Mouse (Mus musculus): ENCODE measurements around the gene Alkbh3.

DNA sequence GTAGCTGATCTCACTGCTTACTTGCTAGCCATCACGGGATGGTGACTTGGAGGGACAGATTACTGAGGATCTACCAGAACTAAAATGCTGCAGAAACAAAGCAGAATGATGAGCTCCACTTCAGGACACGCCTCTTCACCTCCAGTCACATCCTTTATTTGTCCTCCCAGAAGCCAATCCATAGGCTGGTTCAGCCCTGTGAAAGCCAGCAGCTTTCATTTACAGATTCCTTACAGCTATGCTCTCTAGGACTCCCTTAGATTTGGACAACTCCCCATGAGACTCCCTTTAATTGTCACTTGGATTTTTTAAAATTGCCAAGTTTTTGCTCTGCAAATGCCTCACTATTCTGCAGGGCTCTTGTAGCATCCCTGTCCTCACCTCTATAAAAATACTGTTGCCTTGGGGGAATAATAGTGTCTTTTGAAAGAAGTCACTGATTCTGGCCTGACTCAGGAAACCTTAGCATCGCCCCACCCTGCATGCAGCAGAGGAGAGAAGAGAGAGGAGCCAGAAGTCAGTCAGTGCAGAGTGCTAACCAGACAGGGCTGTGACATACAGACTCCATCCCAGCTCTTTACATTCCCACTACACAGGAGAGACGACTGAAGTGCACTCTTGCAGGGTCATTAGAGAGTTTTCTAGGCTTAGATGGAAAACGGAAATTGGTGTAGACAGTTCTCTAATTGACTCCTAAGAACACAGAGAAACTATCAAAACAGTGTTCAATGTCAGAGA, 38.3 kb upstream of the Alkbh3 start:
- TF ChIP-seq HCFC1 (IDR thresholded peaks at IDR 0.05; ENCODE audit: borderline replicate concordance, insufficient read depth, low read length) (no peak), ZNF384 (IDR thresholded peaks at IDR 0.05; ENCODE audit: low read depth, low read length) (no peak)
